Mouse (Mus musculus) embryonic facial prominence, embryonic 14.5 days (tissue): ENCODE data around the gene Daglb. TPM values are rescaled to one million over a fixed set of nuclear protein-coding genes. Genes with fewer than 3 reads are reported as not detected.

Source experiments
- ATAC-seq: fragments of 200-750 bp; cut with Nextera tagmentation; 2 replicates; pipeline ENCODE4 v1.8.0; 2017; ENCODE audit warnings: low read depth, moderate number of reproducible peaks, moderate TSS enrichment
- DNase-seq: peaks from one replicate; pipeline ENCODE4 v3.0.0-alpha.2; 2015; ENCODE audit warnings: low spot score
- H3K27ac ChIP-seq: fragments of 300-500 bp; sonication (generic); replicated peaks from 2 replicates; pipeline ENCODE4 v1.5.1; 2014; ENCODE audit warnings: low read depth, mild to moderate bottlenecking, low read length, moderate library complexity
- H3K27me3 ChIP-seq: fragments of 300-500 bp; sonication (generic); replicated peaks from 2 replicates; pipeline ENCODE4 v1.6.1; 2014; ENCODE audit warnings: low read length; ENCODE audit not compliant: control insufficient read depth, insufficient read depth
- H3K36me3 ChIP-seq: fragments of 300-500 bp; sonication (generic); 2 replicates; pipeline ENCODE4 v1.6.1; 2014; ENCODE audit warnings: low read length, mixed read lengths; ENCODE audit not compliant: control insufficient read depth, insufficient read depth
- H3K4me1 ChIP-seq: fragments of 300-500 bp; sonication (generic); 2 replicates; pipeline ENCODE4 v1.6.1; 2014; ENCODE audit warnings: antibody characterized with exemption, low read length; ENCODE audit not compliant: control insufficient read depth, insufficient read depth
- H3K4me2 ChIP-seq: fragments of 300-500 bp; sonication (generic); 2 replicates; pipeline ENCODE4 v1.6.1; 2014; ENCODE audit warnings: low read depth, mild to moderate bottlenecking, low read length, moderate library complexity, mixed read lengths
- H3K4me3 ChIP-seq: fragments of 300-500 bp; sonication (generic); 2 replicates; pipeline ENCODE4 v1.5.1; 2014; ENCODE audit warnings: low read depth, mild to moderate bottlenecking, low read length
- H3K9ac ChIP-seq: fragments of 300-500 bp; sonication (generic); 2 replicates; pipeline ENCODE4 v1.6.1; 2014; ENCODE audit warnings: low read depth, mild to moderate bottlenecking, low read length, moderate library complexity, mixed read lengths
- H3K9me3 ChIP-seq: fragments of 300-500 bp; sonication (generic); 2 replicates; pipeline ENCODE4 v1.6.1; 2016; ENCODE audit warnings: low read length; ENCODE audit not compliant: control insufficient read depth
- WGBS: fragments of 180-500 bp; shearing (Covaris S2); extraction: QIAGEN DNeasy Blood & Tissue Kit; methylation state at CpG from one replicate; pipeline ENCODE4 v1.1.7; 2014; 5-methylcytosine and 5-hydroxymethylcytosine counted together
- polyA plus RNA-seq: library from polyadenylated mRNA; unstranded; fragments of >200 nt; fragmentation: Nextera tagmentation; extraction: Ambion mirVana; gene quantifications from 2 replicates; pipeline ENCODE4 v1.2.1, GENCODE M21; 2014

The Daglb gene
- polyA plus RNA-seq: 7.6 and 8.5 TPM in 2 replicates

DNA sequence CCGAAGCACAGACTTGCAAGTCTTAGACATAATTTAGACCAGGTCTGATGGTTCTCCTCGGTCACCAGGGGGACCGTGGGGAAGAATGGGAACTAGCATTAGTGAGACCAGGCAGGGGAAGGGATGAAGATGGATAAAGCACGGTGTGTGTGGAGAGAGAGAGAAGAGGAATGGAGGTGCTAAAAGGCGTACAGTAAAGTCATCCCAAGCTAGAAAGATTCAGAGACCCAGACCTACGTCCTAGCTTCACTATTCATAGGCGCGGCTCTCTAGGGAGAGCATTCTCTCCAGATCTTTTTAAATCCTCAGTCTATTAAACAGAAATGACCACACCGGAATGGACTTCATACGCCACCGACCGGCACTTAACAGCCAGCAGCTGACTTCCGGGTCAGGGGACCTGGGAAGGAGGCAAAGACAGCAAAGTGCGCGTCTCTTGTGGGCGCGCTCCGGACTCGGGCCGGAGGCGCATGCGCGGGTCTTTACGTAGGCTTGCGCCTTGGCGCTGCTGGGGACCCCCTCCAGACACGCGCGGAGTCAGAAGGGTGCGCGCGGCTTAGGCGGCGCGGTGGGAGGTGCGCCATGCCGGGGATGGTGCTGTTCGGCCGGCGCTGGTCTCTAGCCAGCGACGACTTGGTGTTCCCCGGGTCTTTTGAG is at the start of gene Daglb:
Gene Daglb, plus strand, starts transcription at position 485 of the 657 bp plus-strand sequence.
- Histone ChIP-seq H3K9me3 (no peaks in the 10 kb centered on the region), H3K36me3 (no peaks in the 10 kb centered on the region; the same call in 1 of the 2 replicates), H3K4me3 (peak within 1 kb of the TSS; percentile 79), H3K4me2 (peak within 1 kb of the TSS; percentile 95), H3K27ac (0 out of 2 replicates have a peak within 1 kb of the TSS, but pooled peaks have one; percentile 18), H3K4me1 (peaks cover 12% of the 10 kb centered on the region), H3K27me3 (no peaks in the 10 kb centered on the region; the same call in 1 of the 2 replicates), H3K9ac (peak within 1 kb of the TSS; percentile 71)
- DNase-seq (peak; percentile 95), ATAC-seq (peak; percentile 97)
- WGBS: 3% methylated on average over 33 of the region's 43 CpGs

DNA sequence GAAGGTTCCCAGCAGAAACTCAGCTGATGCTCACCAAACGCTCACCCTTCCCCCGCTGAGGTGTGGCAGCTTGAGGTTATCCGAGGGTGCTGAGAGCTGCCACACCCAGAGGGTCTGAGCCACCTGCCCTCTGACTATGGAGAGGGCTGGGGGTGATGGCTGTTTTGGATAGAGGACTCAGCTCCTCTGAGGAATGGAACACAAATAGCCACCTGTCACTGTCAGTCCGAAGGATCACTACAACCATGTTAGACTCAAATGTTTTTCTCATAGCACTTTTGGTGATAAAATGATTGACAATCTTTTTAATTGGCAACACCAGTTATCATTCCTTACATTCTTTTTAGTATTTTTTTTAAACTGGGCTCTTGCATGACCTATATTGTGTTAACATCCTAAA is 42.9 kb upstream of the Daglb start:
- DNase-seq: peak; percentile 26
- no peaks in the 10 kb centered on the region for H3K4me1 ChIP-seq
- H3K36me3 ChIP-seq: peaks cover 62% of the 10 kb centered on the region
- H3K9ac ChIP-seq: no peak overlapping the region
- no peak overlapping the region for H3K4me2 ChIP-seq
- ATAC-seq: no peak
- WGBS: 81% methylated on average over 4 of the region's 4 CpGs
- H3K27ac ChIP-seq: no peak overlapping the region
- no peak overlapping the region for H3K4me3 ChIP-seq
- H3K27me3 ChIP-seq: no peaks in the 10 kb centered on the region
- no peaks in the 10 kb centered on the region for H3K9me3 ChIP-seq

DNA sequence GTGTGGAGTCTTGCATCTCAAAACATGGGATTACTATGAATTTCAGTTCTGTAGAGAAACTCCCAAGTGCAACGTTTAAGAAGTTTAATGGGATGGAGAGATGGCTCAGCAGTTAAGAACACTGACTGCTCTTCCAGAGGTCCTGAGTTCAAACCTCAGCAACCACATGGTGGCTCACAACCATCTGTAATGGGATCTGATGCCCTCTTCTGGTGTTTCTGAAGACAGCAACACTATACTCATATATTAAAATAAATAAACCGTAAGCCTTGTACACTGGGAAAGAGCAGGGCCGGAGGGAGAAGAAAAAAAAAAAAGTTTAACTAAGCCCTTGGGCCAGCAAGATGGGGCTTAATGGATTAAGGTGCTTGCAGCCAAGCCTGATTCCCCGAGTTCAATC is 41.4 kb upstream of the Daglb start:
- Histone ChIP-seq H3K36me3 (peaks cover 47% of the 10 kb centered on the region), H3K4me2 (no peak overlapping the region), H3K4me1 (no peaks in the 10 kb centered on the region), H3K27ac (no peak overlapping the region), H3K4me3 (no peak overlapping the region), H3K9me3 (no peaks in the 10 kb centered on the region), H3K9ac (no peak overlapping the region), H3K27me3 (no peaks in the 10 kb centered on the region)
- ATAC-seq (no peak), DNase-seq (no peak)
- WGBS: 73% methylated on average over 4 of the region's 4 CpGs

DNA sequence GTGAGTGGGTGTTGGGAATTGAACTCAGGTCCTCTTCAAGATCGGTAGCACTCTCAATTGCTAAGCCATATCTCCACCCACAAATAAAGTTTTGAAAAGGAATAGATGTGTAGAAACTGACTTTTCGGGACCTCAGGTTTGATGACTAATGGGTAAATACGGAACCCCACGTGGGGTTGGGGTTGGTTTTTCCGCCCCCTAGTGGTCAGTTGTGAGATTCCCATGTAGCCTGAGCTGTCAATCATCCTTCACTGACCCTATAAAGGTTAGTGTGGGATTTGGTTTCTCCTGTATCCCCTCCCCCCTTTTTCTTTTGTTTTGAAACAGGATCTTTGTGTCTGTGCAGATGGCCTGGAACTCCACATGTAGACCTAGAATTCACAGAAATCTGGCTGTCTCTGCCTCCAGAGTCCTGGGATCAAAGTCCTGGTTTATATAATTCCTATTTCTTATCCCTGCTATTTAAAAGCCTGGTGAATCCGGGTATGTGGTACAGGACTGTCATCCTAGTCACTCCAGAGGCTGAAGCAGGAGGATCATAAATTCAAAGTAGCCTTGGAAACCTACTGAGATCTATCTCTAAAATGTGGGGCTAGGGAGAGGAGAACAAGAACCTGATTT is 40.4 kb upstream of the Daglb start:
- no peak overlapping the region for H3K4me3 ChIP-seq
- no peaks in the 10 kb centered on the region for H3K9me3 ChIP-seq
- no peak overlapping the region for H3K9ac ChIP-seq
- ATAC-seq (no peak), DNase-seq (peak; percentile 22)
- WGBS: 22% methylated on average over 6 of the region's 6 CpGs
- H3K27ac ChIP-seq: no peak overlapping the region
- peaks cover 37% of the 10 kb centered on the region for H3K36me3 ChIP-seq
- no peaks in the 10 kb centered on the region for H3K4me1 ChIP-seq
- no peak overlapping the region for H3K4me2 ChIP-seq
- H3K27me3 ChIP-seq: no peaks in the 10 kb centered on the region

DNA sequence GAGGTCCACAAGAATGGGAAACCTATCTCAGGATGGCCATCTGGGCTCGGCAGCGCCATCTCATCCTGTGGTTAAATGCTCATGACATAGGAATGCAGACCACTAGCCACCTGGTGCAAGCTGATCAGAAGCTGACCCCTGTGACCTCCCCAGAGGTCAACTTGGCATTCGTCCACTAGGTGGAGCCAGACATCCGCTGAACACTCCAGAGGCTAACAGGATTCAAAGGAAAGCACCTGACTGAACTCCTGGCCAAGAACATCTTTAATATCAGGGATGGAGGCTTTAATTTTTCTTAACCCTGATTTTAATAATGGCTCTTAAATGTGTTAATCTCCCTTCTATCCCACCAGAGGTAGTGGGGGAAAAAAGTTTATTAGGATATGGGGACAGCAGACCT is 30.0 kb upstream of the Daglb start:
- Histone ChIP-seq H3K9me3 (no peaks in the 10 kb centered on the region), H3K4me3 (no peak overlapping the region), H3K4me2 (no peak overlapping the region), H3K27ac (no peak overlapping the region), H3K27me3 (no peaks in the 10 kb centered on the region), H3K4me1 (no peaks in the 10 kb centered on the region), H3K9ac (no peak overlapping the region), H3K36me3 (no peaks in the 10 kb centered on the region)
- DNase-seq: peak; percentile 34
- ATAC-seq: no peak
- 6% methylated on average over 4 of the region's 4 CpGs for WGBS

DNA sequence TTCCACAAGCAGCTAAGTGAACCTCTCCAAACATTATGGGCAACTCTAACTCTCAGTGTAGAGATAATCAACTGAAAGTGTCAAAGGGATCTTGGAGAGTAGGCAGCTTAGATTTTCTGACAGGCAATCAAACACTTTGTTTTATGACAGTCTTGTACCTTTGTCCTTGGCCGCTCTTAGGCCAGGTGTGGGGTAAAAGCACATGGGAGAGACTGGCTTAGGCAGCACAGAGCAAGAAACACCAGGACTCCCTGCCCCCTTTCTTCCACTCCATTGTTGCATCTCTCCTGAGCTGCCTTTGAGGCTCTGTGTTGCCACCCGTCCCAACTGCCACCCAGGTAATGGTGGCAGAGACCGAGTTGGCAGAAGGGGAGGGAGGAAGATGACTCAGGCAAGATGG is 23.1 kb upstream of the Daglb start:
- 78% methylated on average over 3 of the region's 3 CpGs for WGBS
- Histone ChIP-seq H3K4me3 (no peak overlapping the region), H3K36me3 (no peaks in the 10 kb centered on the region), H3K4me2 (no peak overlapping the region), H3K9me3 (no peaks in the 10 kb centered on the region), H3K27ac (no peak overlapping the region), H3K9ac (no peak overlapping the region), H3K27me3 (no peaks in the 10 kb centered on the region), H3K4me1 (no peaks in the 10 kb centered on the region)
- DNase-seq: no peak
- no peak for ATAC-seq

DNA sequence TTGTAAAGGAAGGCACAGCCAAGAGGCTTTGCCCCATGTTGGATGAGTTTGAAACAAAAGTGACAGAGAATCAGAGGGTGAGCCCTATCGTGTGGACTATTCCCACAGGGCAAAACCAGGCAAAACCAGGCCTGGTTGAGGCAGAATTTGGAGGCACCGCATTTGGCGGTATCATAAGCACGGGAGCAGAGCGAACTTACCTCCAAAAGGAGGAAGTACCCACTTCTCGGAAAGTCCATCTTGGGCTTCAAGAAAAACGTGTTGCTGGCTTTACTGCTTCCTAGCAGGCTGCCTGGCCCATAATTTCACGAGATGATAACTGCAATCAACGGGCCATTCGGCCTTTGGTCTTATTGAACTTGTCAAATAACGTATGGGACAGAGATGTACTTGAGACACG is 22.6 kb upstream of the Daglb start:
- no peaks in the 10 kb centered on the region for H3K4me1 ChIP-seq
- no peak overlapping the region for H3K4me2 ChIP-seq
- H3K9me3 ChIP-seq: no peaks in the 10 kb centered on the region
- WGBS: 85% methylated on average over 12 of the region's 12 CpGs
- no peaks in the 10 kb centered on the region for H3K27me3 ChIP-seq
- no peak overlapping the region for H3K27ac ChIP-seq
- H3K4me3 ChIP-seq: no peak overlapping the region
- DNase-seq (no peak), ATAC-seq (no peak)
- no peak overlapping the region for H3K9ac ChIP-seq
- H3K36me3 ChIP-seq: no peaks in the 10 kb centered on the region

DNA sequence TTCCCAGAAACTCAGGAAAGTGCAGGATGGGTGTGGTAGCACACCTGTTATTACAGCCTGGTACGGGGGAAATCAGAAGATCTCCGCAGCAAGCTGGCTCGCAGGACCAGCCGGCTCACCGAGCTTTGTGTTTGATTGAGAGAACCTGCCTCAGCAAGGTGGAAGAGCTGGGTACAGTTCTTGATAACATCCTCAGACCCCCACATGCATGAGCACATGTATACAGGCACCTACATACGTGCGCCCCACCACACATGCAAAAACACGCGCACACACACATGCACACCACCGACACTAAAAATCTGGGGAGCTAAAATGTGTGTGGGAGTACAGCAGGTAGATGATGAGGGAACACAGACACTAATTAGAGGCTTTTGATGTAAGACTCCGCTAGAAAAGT is 713 bp upstream of the Daglb start:
- ATAC-seq: no peak
- WGBS: 74% methylated on average over 11 of the region's 11 CpGs
- peaks cover 12% of the 10 kb centered on the region for H3K4me1 ChIP-seq

DNA sequence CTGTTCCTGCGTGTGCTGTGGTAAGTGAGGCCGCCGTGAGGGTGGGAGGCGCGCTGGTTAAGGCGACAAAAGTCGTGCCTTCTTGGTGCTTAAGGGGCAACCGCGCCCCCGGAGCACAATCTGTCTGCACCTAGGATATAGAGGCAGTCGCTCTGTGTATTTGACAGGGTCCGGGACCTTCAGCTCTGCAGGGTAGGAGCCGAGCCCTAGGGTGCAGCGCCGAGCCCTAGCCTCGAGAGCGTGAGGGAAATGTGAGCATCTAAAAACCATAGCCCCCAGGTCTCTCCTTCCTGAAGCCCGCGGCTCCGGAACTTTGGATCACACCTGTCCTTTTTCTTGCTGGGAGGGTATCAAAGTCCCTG is 354 bp downstream of the Daglb start:
- no peak overlapping the region for H3K27ac ChIP-seq
- H3K9me3 ChIP-seq: no peaks in the 10 kb centered on the region
- no peaks in the 10 kb centered on the region; the same call in 1 of the 2 replicates for H3K36me3 ChIP-seq
- peak overlapping the region; percentile 95 for H3K4me2 ChIP-seq
- H3K4me1 ChIP-seq: peaks cover 12% of the 10 kb centered on the region
- 1% methylated on average over 20 of the region's 20 CpGs for WGBS
- H3K27me3 ChIP-seq: no peaks in the 10 kb centered on the region; the same call in 1 of the 2 replicates
- peak; percentile 58 for ATAC-seq
- H3K4me3 ChIP-seq: peak overlapping the region; percentile 79
- no peak for DNase-seq
- peak overlapping the region; percentile 71 for H3K9ac ChIP-seq

More for the DNA sequence above, 713 bp upstream of the Daglb start:
- peak overlapping the region; percentile 79 for H3K4me3 ChIP-seq
- no peak overlapping the region for H3K27ac ChIP-seq
- no peaks in the 10 kb centered on the region; the same call in 1 of the 2 replicates for H3K27me3 ChIP-seq
- H3K9ac ChIP-seq: peak overlapping the region; percentile 71
- H3K4me2 ChIP-seq: peak overlapping the region; percentile 95
- no peak for DNase-seq
- H3K9me3 ChIP-seq: no peaks in the 10 kb centered on the region
- H3K36me3 ChIP-seq: no peaks in the 10 kb centered on the region; the same call in 1 of the 2 replicates
